Mouse (Mus musculus): ENCODE data around the gene Fzd5. TPM values are rescaled to one million over a fixed set of nuclear protein-coding genes. Genes with fewer than 3 reads are reported as not detected.

Fzd5 gene
- total and polyA plus RNA-seq, 2 experiments from 2014 or later, result 0.38 to 2.7 TPM

DNA sequence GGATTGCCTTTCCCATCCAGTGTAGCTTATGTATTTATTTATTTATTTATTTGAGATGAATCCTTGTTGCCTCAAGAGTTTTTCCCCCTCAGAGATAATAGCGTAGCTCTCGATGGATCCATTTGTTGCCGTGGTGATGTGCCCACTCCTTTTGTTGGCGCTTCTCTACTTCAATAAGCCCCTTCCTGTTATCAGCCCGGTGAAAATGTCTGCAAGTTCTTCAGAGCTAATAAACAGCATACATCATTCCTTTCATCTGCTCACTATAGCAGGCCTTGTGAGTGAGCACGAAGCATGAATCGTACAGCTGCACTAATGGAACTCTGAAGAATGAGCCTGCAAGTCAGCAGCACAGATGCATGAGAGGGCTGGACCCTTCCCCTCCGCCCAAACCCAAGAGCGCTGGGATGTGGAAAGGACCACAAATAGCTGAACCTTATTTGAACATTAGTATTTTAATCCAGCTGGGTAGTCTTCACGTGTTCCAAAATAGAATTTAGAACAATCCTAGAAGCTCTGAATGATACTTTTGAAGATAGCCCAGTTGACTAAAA is 16.4 kb downstream of the Fzd5 start:
- DNase-seq (ENCODE audit: low spot score), result peak; percentile 19
- no peak for TF ChIP-seq CTCF (IDR thresholded peaks at IDR 0.05; ENCODE audit: low read depth)
- no peak overlapping the region for H3K4me3 ChIP-seq (ENCODE audit: low read length)
- H3K27me3 ChIP-seq (ENCODE audit: insufficient read depth, low read length), result no peaks in the 10 kb centered on the region
- peaks cover 15% of the 10 kb centered on the region for H3K36me3 ChIP-seq (ENCODE audit: insufficient read depth, low read length)
- H3K4me2 ChIP-seq (ENCODE audit: low read depth, low read length), result no peak overlapping the region
- ATAC-seq, result peak; percentile 12; the same call in 1 of the 2 replicates
- 52% methylated on average over 10 of the region's 10 CpGs for WGBS
- no peak overlapping the region for H3K27ac ChIP-seq
- H3K9me3 ChIP-seq (ENCODE audit: low read length), result no peaks in the 10 kb centered on the region
- no peak overlapping the region for H3K9ac ChIP-seq (replicated peaks; ENCODE audit: low read length)
- H3K4me1 ChIP-seq (ENCODE audit: insufficient read depth, low read length), result no peaks in the 10 kb centered on the region

DNA sequence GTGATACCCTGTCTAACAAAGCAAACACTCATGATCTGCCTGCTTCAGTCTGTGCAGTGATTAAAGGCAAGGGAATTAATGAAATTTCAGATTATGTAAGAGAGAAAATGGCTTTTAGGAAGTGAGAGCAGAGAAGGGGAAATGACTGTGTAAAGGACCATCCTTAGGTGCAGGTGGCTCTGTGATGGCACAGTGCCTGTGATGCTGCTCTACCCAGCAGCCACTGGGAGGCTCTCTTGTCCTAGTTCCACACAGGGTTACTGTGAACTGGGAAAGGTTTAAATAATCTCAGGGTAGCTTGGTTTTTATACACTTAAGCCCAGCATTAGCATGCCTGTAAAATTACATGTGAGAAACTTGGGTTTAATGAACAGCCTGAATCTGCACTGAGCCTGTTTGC is 20.0 kb downstream of the Fzd5 start:
- Histone ChIP-seq H3K4me3 (ENCODE audit: low read length) (no peak overlapping the region), H3K4me1 (ENCODE audit: insufficient read depth, low read length) (no peaks in the 10 kb centered on the region), H3K9ac (replicated peaks; ENCODE audit: low read length) (no peak overlapping the region), H3K36me3 (ENCODE audit: insufficient read depth, low read length) (peaks cover 17% of the 10 kb centered on the region), H3K9me3 (ENCODE audit: low read length) (no peaks in the 10 kb centered on the region), H3K27me3 (ENCODE audit: insufficient read depth, low read length) (no peaks in the 10 kb centered on the region), H3K27ac (no peak overlapping the region), H3K4me2 (ENCODE audit: low read depth, low read length) (no peak overlapping the region)
- ATAC-seq (peak; percentile 89), DNase-seq (ENCODE audit: low spot score) (peak; percentile 79)
- peak; percentile 83 for TF ChIP-seq CTCF (IDR thresholded peaks at IDR 0.05; ENCODE audit: low read depth)

DNA sequence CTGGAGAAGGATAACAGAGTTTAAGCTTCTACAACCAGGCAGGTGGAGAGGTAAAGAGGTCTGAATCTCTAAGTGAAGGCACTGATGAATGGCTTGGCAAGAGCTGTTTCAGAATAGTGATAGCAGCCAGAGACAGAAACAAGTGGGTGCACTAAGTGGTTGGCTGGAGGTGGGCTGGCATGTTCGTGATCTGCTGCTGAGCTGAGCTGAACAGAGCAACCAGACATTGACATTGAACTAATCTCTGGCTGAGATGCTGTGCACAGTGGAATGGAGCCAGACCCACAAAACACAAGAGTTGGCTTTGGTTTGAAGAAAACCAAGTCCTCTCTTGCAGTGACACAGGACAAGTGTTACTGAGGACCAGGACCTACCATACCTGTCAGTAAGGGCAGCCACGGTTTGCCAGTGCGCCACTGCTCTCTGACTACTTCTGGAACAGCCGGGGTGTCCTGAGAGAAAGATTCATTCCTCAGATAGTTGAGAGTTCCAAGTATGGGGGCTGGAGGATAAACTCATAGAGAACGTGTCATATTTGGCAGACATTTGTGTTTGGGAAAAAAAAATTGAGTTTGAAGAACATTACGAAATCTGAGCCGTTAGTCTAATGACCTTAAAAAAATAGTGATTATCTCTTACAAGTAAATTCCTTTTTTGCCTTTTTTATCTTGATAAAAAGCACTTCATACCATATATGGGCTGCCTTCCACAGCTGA is 20.8 kb downstream of the Fzd5 start:
- H3K9ac ChIP-seq (replicated peaks; ENCODE audit: low read length), result no peak overlapping the region
- ATAC-seq (no peak), DNase-seq (ENCODE audit: low spot score) (no peak)
- H3K27me3 ChIP-seq (ENCODE audit: insufficient read depth, low read length), result no peaks in the 10 kb centered on the region
- no peak overlapping the region for H3K27ac ChIP-seq
- peaks cover 13% of the 10 kb centered on the region for H3K36me3 ChIP-seq (ENCODE audit: insufficient read depth, low read length)
- no peaks in the 10 kb centered on the region for H3K9me3 ChIP-seq (ENCODE audit: low read length)
- no peak overlapping the region for H3K4me2 ChIP-seq (ENCODE audit: low read depth, low read length)
- TF ChIP-seq CTCF (IDR thresholded peaks at IDR 0.05; ENCODE audit: low read depth), result no peak
- WGBS, result 89% methylated on average over 7 of the region's 7 CpGs
- no peak overlapping the region for H3K4me3 ChIP-seq (ENCODE audit: low read length)
- no peaks in the 10 kb centered on the region for H3K4me1 ChIP-seq (ENCODE audit: insufficient read depth, low read length)

DNA sequence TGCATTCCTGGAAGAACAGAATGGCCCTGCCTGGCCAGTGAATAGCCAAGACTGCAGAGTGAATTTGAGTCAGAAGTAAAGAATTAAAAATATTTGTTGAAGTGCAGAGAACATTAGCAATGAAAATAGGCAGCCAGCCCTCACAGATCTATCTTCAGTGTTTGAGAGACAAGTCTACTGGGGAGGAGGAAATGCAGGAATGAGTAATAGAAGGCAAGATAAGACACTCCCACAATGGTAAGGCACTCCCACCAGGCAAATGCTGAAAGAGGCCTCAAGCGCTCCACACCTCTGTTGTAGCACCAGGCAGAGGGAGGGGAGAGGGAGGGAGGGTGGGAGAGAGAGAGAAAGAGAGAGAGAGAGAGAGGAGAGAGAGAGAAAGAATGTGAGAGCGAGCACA is 22.1 kb downstream of the Fzd5 start:
- no peak for ATAC-seq
- no peak for DNase-seq (ENCODE audit: low spot score)
- no peaks in the 10 kb centered on the region for H3K4me1 ChIP-seq (ENCODE audit: insufficient read depth, low read length)
- H3K27ac ChIP-seq, result no peak overlapping the region
- no peak overlapping the region for H3K4me3 ChIP-seq (ENCODE audit: low read length)
- H3K36me3 ChIP-seq (ENCODE audit: insufficient read depth, low read length), result peaks cover 11% of the 10 kb centered on the region
- WGBS, result 76% methylated on average over 2 of the region's 2 CpGs
- no peaks in the 10 kb centered on the region for H3K9me3 ChIP-seq (ENCODE audit: low read length)
- no peak for TF ChIP-seq CTCF (IDR thresholded peaks at IDR 0.05; ENCODE audit: low read depth)
- no peaks in the 10 kb centered on the region for H3K27me3 ChIP-seq (ENCODE audit: insufficient read depth, low read length)
- H3K9ac ChIP-seq (replicated peaks; ENCODE audit: low read length), result no peak overlapping the region
- H3K4me2 ChIP-seq (ENCODE audit: low read depth, low read length), result no peak overlapping the region

DNA sequence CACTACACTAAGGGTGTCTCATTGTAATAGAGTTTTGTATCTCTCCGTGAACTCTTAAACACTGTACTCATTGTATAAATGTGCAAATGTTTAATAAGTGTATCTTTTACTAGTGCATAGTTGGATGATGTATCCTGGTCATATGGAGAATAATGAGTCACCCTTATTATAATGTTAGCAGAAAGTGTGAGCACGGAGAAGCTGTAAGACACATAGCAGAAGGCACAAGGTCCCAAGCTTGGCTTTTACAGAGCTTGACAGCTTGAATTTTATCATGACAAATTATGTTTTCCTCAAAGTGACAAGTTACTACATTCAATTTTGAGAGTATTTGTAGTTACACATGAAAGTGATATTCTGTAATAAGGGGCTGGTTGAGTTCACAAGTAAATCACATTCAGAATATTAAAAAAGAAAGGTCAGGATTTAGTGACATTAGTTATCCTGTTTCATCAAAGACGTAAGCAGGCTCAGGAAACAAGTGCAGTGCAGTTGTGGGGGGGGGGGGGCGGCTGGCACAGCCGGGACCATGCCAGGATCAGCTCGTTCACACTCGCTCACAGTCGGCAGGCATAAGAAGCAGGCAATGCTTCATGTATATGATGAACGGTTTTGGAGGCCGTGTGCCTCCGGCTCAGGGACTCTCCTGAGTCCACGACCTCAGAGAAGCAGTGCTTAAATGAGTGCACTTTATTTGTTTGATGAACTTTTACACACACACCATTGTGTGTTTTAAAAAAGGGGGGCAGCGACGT is 25.4 kb downstream of the Fzd5 start:
- Histone ChIP-seq H3K9ac (replicated peaks; ENCODE audit: low read length) (no peak overlapping the region), H3K4me3 (ENCODE audit: low read length) (no peak overlapping the region), H3K9me3 (ENCODE audit: low read length) (no peaks in the 10 kb centered on the region), H3K4me2 (ENCODE audit: low read depth, low read length) (no peak overlapping the region), H3K36me3 (ENCODE audit: insufficient read depth, low read length) (peaks cover 3% of the 10 kb centered on the region; the same call in 1 of the 2 replicates), H3K27ac (no peak overlapping the region), H3K4me1 (ENCODE audit: insufficient read depth, low read length) (no peaks in the 10 kb centered on the region), H3K27me3 (ENCODE audit: insufficient read depth, low read length) (no peaks in the 10 kb centered on the region)
- ATAC-seq (no peak), DNase-seq (ENCODE audit: low spot score) (no peak)
- no peak for TF ChIP-seq CTCF (IDR thresholded peaks at IDR 0.05; ENCODE audit: low read depth)
- 83% methylated on average over 14 of the region's 14 CpGs for WGBS

DNA sequence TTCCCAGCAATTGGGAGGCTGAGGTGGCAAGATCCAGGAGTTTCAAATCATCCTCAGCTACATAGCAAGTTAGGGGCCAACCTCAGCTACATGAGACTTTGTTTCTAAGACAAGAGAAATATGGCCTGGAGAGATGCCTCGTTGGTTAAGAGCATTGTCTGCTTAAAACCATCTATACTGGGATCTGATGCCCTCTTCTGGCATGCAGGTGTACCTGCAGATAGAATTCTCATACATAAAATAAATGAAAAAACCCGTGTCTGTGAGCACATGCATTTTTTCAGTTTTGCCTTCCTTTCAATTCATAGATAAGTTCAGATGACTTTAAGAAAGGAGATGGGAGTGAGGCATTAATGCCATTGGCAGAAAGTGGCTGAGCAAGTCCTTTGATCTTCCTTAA is 27.7 kb downstream of the Fzd5 start:
- WGBS, result 13% methylated on average over 2 of the region's 2 CpGs
- H3K4me1 ChIP-seq (ENCODE audit: insufficient read depth, low read length), result no peaks in the 10 kb centered on the region
- H3K27ac ChIP-seq, result no peak overlapping the region
- DNase-seq (ENCODE audit: low spot score) (peak; percentile 57), ATAC-seq (no peak)
- TF ChIP-seq CTCF (IDR thresholded peaks at IDR 0.05; ENCODE audit: low read depth), result peak; percentile 77
- no peaks in the 10 kb centered on the region for H3K27me3 ChIP-seq (ENCODE audit: insufficient read depth, low read length)
- peaks cover 2% of the 10 kb centered on the region; the same call in 1 of the 2 replicates for H3K36me3 ChIP-seq (ENCODE audit: insufficient read depth, low read length)
- no peaks in the 10 kb centered on the region for H3K9me3 ChIP-seq (ENCODE audit: low read length)
- H3K9ac ChIP-seq (replicated peaks; ENCODE audit: low read length), result no peak overlapping the region
- no peak overlapping the region for H3K4me2 ChIP-seq (ENCODE audit: low read depth, low read length)
- no peak overlapping the region for H3K4me3 ChIP-seq (ENCODE audit: low read length)
